Mouse (Mus musculus): ENCODE measurements at regions not wholly inside any gene's neighbourhood (a gene's known extent, or its start where the extent isn't known, plus 50 kb on each side); places are given as distances from the start of the nearest gene placed in this dataset.

DNA sequence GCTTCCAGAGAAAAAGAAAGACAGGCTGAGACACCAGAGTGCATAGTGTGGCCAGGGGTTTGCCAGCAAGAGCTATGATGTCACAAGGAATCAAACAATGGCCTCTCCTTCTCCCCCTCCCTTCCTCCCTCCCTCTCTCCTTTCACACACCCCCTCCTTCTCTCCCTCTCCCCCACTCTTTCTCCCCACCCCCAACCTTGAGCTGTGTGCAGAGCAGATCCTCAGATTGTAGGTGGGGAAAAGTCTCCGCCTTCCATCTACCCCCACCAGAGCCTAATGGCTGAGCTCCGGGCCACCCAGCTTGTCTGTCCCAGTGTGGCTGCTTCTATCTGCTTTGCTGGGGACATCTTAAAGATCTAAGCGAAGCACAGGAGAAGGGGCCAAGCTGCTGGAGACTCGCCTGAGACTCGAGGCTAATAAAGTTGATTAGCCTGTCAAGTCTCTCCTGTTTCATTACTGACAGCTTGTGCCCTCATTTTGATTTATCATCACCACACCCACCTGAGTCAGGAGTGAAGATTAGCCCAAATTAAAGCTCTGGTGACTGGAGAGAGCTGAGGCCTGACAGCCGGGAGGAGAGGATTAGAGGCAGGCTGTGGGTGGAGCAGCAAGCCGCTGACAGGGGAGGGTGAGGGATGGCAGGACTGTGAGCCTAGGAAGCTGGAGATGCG is 272.8 kb downstream of the Cbln1 start:
- Histone ChIP-seq H3K9ac (no peak overlapping the region), H3K36me3 (no peaks in the 10 kb centered on the region), H3K27me3 (no peaks in the 10 kb centered on the region), H3K4me3 (no peak overlapping the region), H3K4me2 (no peak overlapping the region), H3K27ac (no peak overlapping the region), H3K9me3 (replicated peaks) (no peaks in the 10 kb centered on the region), H3K4me1 (replicated peaks) (peaks cover 3% of the 10 kb centered on the region; the same call in 1 of the 2 replicates)
- no peak for ATAC-seq (replicated peaks; ENCODE audit: insufficient number of reproducible peaks, insufficient read depth, low FRiP score, low read depth)
- WGBS = 12% methylated on average over 8 of the region's 8 CpGs

DNA sequence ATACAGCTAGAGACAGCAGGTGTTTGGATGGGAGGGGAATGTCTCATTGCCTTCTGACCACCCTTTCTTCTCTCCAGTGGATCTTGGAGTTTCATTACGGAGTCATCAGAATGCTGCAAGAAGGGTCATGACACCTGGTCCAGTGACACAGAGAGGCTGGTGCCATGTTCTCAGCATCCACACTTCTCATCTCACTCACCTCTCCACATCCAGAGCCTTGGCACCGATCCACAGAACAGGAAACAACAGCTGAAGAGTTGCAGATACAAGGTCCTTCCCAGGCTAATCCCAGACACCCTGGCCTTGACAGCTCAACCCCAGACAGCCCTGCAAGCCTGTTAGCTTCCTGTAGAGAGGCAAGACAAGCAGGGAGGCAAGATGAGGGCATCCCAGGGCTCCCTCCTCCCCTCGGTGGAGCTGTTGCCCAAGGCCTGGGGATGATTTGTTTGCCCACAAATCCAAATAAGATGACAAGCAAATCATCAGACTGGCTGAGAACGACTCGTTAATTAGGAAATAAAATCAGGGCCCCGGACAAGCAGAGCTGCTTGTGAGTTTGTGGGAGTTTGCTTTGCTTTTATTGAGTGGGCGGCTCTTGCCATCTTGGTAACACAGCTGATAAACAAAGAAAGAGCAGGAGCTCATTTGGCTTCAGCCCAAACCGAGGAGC is 274.4 kb downstream of the Cbln1 start:
- no peak overlapping the region for H3K9ac ChIP-seq
- no peak; the same call in 1 of the 2 replicates for ATAC-seq (replicated peaks; ENCODE audit: insufficient number of reproducible peaks, insufficient read depth, low FRiP score, low read depth)

DNA sequence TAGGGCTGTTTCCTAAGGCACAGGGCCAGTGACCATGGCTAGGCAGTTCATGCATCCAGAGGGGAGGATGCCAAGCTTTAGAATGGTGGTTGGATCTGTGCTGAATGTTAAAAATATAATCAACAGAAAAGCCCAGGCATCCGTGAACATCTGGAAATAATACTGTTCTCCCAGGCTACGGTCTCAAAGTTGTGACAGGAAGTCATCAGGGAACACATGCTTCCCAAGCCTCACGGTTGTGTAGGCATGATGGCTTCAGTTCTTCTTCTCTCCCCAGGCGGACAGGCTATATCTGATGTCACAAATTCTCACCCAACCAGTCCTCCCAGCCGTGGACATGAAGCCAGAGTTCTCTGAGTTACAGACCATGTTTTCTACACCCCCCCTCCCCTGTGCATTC is 275.4 kb downstream of the Cbln1 start:
- no peak for ATAC-seq (replicated peaks; ENCODE audit: insufficient number of reproducible peaks, insufficient read depth, low FRiP score, low read depth)
- peaks cover 3% of the 10 kb centered on the region; the same call in 1 of the 2 replicates for H3K4me1 ChIP-seq (replicated peaks)
- WGBS = 39% methylated on average over 5 of the region's 5 CpGs
- H3K9me3 ChIP-seq (replicated peaks) = no peaks in the 10 kb centered on the region
- H3K27ac ChIP-seq = no peak overlapping the region
- no peaks in the 10 kb centered on the region for H3K36me3 ChIP-seq
- H3K27me3 ChIP-seq = no peaks in the 10 kb centered on the region
- no peak overlapping the region for H3K9ac ChIP-seq
- no peak overlapping the region for H3K4me3 ChIP-seq
- no peak overlapping the region for H3K4me2 ChIP-seq

More for the DNA sequence above, 274.4 kb downstream of the Cbln1 start:
- Histone ChIP-seq H3K27ac (no peak overlapping the region), H3K4me1 (replicated peaks) (peaks cover 3% of the 10 kb centered on the region; the same call in 1 of the 2 replicates), H3K4me3 (no peak overlapping the region), H3K4me2 (no peak overlapping the region), H3K27me3 (no peaks in the 10 kb centered on the region), H3K36me3 (no peaks in the 10 kb centered on the region), H3K9me3 (replicated peaks) (no peaks in the 10 kb centered on the region)
- 35% methylated on average over 8 of the region's 8 CpGs for WGBS

DNA sequence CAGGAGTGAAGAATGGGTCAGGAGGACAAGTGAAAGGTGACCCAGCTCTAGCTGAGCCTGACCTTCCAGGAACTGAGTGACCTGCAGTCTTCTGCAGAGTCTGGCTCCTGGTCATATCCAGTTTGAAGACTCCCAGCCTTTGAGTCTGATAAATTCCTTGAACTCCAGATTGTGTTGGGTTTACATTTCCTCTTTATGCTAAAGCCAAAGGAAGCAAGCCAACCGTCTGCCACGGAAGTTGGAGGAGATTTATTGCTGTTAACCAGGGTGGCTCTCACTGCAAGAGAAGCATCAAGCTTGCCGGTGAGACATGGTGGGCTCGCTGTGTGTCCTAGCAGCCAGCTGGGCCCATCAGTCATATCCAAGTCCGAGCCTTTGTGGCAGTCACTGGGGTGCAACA is 276.4 kb downstream of the Cbln1 start:
- no peaks in the 10 kb centered on the region for H3K9me3 ChIP-seq (replicated peaks)
- H3K27ac ChIP-seq = no peak overlapping the region
- ATAC-seq (replicated peaks; ENCODE audit: insufficient number of reproducible peaks, insufficient read depth, low FRiP score, low read depth) = no peak
- H3K36me3 ChIP-seq = no peaks in the 10 kb centered on the region
- no peak overlapping the region for H3K9ac ChIP-seq
- peaks cover 3% of the 10 kb centered on the region; the same call in 1 of the 2 replicates for H3K4me1 ChIP-seq (replicated peaks)
- no peak overlapping the region for H3K4me2 ChIP-seq
- no peaks in the 10 kb centered on the region for H3K27me3 ChIP-seq
- no peak overlapping the region for H3K4me3 ChIP-seq
- WGBS = 62% methylated on average over 5 of the region's 5 CpGs

DNA sequence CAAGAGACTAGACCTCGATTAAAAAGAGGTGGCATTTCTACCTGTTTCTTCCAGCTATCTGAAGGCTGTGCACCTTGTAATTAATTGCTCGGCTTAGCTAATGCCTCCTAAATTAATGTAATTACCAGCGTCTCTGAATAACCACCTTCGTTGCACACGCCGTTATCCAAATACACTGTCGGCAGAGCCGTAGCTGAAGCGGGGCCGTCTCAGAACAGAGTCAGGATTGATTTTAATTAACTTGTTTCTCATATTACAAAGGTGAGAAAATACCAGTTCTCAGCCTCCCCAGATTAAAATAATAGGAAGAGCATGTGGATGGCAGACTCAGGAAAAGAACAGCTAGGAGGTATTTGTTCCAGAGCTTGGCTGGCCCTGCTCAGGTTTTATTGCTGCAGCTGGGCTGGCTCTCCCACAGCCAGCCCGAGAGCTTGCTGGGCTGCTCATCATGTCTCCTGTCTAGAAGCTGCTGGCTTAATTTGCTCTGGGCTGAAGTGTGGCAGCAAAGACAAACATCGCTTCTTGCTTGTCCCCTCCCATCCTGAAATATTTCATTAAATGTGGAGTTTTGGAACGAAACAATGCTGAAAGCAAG is 282.5 kb downstream of the Cbln1 start:
- ATAC-seq (replicated peaks; ENCODE audit: insufficient number of reproducible peaks, insufficient read depth, low FRiP score, low read depth) = no peak
- H3K4me2 ChIP-seq = no peak overlapping the region
- 84% methylated on average over 13 of the region's 13 CpGs for WGBS
- no peaks in the 10 kb centered on the region for H3K4me1 ChIP-seq (replicated peaks)
- no peak overlapping the region for H3K4me3 ChIP-seq
- H3K36me3 ChIP-seq = no peaks in the 10 kb centered on the region
- no peaks in the 10 kb centered on the region for H3K27me3 ChIP-seq
- H3K9me3 ChIP-seq (replicated peaks) = no peaks in the 10 kb centered on the region
- no peak overlapping the region for H3K9ac ChIP-seq
- H3K27ac ChIP-seq = no peak overlapping the region

DNA sequence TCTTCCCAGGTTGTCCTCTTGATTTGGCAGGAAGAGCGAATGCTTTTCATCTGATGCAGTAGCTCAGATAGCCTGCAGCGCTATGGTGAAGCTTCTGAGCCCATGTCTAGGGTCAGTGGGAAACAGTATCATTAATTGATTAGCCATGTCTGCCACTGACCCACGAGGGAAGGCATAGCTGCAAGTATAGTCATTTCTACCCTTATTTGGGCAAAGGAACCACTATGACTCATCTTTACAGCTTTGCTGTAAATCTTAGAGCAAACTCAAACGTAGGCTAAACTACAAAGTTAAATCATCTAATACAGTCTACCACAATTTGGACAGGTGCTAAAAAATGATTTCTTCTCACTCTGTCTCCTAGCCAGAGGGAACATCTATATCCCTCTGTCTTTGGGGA is 289.5 kb downstream of the Cbln1 start:
- H3K4me1 ChIP-seq (replicated peaks) = no peaks in the 10 kb centered on the region
- H3K27ac ChIP-seq = no peak overlapping the region
- ATAC-seq (replicated peaks; ENCODE audit: insufficient number of reproducible peaks, insufficient read depth, low FRiP score, low read depth) = no peak
- H3K4me2 ChIP-seq = no peak overlapping the region
- H3K27me3 ChIP-seq = no peaks in the 10 kb centered on the region
- H3K9ac ChIP-seq = no peak overlapping the region
- H3K4me3 ChIP-seq = no peak overlapping the region
- WGBS = 54% methylated on average over 4 of the region's 4 CpGs
- no peaks in the 10 kb centered on the region for H3K9me3 ChIP-seq (replicated peaks)
- no peaks in the 10 kb centered on the region for H3K36me3 ChIP-seq

DNA sequence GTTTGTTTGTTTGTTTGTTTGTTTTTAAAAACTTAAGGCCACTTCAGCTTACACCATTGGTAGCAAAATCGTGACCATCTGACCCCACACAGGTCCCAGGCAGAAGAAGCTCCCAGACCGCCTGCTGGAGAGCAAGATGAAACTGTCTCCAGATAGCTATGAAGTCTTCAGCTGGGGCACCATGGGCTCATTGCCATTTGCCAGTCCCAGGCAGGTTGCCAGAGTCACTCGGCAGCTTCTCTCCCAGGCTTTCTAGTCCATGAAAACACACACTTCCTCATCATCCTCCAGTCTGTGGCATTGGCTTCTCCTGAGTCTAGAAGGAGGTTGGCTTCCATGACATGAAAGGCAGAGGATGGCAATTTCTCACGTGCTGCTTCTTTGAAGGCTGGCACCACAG is 293.5 kb upstream of the N4bp1 start:
- no peak for ATAC-seq (replicated peaks; ENCODE audit: insufficient number of reproducible peaks, insufficient read depth, low FRiP score, low read depth)
- Histone ChIP-seq H3K36me3 (no peaks in the 10 kb centered on the region), H3K4me2 (no peak overlapping the region), H3K27ac (no peak overlapping the region), H3K27me3 (no peaks in the 10 kb centered on the region), H3K4me1 (replicated peaks) (no peaks in the 10 kb centered on the region), H3K9ac (no peak overlapping the region), H3K9me3 (replicated peaks) (no peaks in the 10 kb centered on the region), H3K4me3 (no peak overlapping the region)
- 78% methylated on average over 4 of the region's 4 CpGs for WGBS

DNA sequence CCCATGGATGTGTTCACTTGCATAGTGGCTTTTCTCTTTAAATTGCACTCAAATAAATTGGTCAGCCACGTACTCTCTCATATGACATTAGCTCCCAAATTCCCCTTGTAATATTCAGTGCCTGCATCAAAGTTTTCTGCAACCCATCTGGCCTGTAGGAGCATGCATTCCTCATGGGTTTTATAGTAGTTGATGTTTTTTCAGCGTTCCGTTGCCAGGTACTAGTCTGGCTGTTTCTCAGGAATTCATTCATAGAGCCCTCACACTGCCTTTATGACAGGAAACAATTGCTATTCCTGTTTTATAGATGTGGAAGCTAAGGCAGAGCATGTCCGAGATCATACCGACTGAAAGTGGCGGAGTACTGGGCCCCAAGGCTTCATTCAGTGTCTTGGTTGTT is 292.6 kb upstream of the N4bp1 start:
- no peaks in the 10 kb centered on the region for H3K27me3 ChIP-seq
- no peak overlapping the region for H3K4me3 ChIP-seq
- 80% methylated on average over 6 of the region's 6 CpGs for WGBS
- H3K4me2 ChIP-seq = no peak overlapping the region
- H3K9ac ChIP-seq = no peak overlapping the region
- H3K27ac ChIP-seq = no peak overlapping the region
- ATAC-seq (replicated peaks; ENCODE audit: insufficient number of reproducible peaks, insufficient read depth, low FRiP score, low read depth) = no peak
- no peaks in the 10 kb centered on the region for H3K36me3 ChIP-seq
- no peaks in the 10 kb centered on the region for H3K9me3 ChIP-seq (replicated peaks)
- H3K4me1 ChIP-seq (replicated peaks) = no peaks in the 10 kb centered on the region

DNA sequence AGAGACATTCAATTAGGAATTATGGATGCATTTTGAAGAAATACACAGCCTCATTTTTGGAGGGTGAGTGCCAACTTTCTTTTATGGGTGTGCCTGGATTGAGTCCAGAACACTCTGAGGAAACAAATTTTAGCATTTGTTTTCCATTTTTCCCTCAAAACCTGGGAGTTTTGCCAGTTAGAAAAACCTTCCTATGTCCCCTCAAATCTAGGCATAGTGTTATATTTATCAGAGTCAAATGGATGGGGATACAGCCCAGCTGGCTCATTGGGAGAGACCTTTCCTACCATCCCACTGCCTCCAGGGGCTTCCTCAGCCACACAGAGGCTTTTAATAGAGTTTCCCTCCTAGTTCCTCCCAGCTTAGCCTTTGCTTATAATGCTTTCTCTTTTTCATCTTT is 290.0 kb upstream of the N4bp1 start:
- H3K27me3 ChIP-seq = no peaks in the 10 kb centered on the region
- H3K9ac ChIP-seq = no peak overlapping the region
- H3K9me3 ChIP-seq (replicated peaks) = no peaks in the 10 kb centered on the region
- no peaks in the 10 kb centered on the region for H3K36me3 ChIP-seq
- ATAC-seq (replicated peaks; ENCODE audit: insufficient number of reproducible peaks, insufficient read depth, low FRiP score, low read depth) = no peak
- no peaks in the 10 kb centered on the region for H3K4me1 ChIP-seq (replicated peaks)
- no peak overlapping the region for H3K27ac ChIP-seq
- no peak overlapping the region for H3K4me3 ChIP-seq
- no peak overlapping the region for H3K4me2 ChIP-seq

DNA sequence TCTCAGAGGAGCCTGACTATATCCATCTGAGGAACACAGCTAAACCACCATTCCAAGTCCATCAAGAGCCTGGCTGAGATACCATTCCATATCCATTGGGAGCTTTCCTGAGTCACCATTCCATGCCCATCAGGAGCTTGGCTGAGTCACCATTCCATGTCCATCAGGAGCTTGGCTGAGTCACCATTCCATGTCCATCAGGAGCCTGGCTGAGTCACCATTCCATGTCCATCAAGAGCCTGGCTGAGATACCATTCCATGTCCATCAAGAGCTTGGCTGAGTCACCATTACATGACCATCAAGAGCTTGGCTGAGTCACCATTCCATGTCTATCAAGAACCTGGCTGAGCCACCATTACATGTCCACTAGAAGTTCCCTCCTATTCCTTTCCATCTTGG is 288.7 kb upstream of the N4bp1 start:
- no peak overlapping the region for H3K9ac ChIP-seq
- no peaks in the 10 kb centered on the region for H3K36me3 ChIP-seq
- no peaks in the 10 kb centered on the region for H3K4me1 ChIP-seq (replicated peaks)
- H3K4me2 ChIP-seq = no peak overlapping the region
- H3K27ac ChIP-seq = no peak overlapping the region
- H3K27me3 ChIP-seq = no peaks in the 10 kb centered on the region
- no peak overlapping the region for H3K4me3 ChIP-seq
- ATAC-seq (replicated peaks; ENCODE audit: insufficient number of reproducible peaks, insufficient read depth, low FRiP score, low read depth) = no peak
- no peaks in the 10 kb centered on the region for H3K9me3 ChIP-seq (replicated peaks)

DNA sequence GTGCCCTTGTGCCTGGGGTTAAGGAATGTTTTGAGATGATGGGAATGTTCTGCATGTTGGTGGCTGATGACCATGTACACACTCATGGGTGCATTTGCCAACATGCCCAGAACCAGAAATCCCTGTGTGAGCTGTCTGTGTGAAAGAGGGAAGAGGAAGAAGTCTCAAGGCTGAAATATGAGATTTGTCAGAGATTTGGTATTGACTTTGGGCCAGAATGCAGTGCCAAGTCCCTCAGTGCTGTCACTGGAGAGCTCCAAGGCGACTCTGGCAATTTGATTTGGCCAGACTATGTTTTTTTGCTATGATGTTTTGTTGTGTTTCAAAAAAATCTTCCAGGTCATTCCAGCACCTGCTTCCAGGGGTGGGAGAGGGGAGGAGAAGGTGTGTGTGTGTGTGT is 281.7 kb upstream of the N4bp1 start:
- no peak overlapping the region for H3K4me3 ChIP-seq

DNA sequence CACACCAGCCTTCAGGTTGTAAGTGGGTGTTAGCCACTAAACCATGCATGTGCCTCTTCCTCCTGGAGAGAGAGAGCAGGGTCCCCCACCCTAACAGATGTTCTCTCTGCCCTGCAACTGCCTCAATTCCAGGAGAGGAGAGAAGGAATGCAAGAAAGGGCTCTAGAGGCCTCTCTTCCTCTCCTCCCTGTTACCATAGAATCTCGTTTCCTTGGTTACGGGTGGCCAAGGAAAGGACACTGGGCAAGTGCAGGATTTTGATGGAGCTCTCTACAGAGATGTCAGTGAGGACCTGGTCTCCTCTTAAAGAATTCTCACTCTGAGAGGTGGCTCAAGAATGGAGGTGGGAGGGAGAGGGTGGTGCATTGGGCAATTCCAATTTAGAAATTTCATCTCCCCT is 275.4 kb upstream of the N4bp1 start:
- no peak overlapping the region for H3K9ac ChIP-seq
- no peak for ATAC-seq (replicated peaks; ENCODE audit: insufficient number of reproducible peaks, insufficient read depth, low FRiP score, low read depth)

More for the DNA sequence above, 281.7 kb upstream of the N4bp1 start:
- H3K9ac ChIP-seq = no peak overlapping the region
- no peak overlapping the region for H3K4me2 ChIP-seq
- ATAC-seq (replicated peaks; ENCODE audit: insufficient number of reproducible peaks, insufficient read depth, low FRiP score, low read depth) = no peak
- H3K27me3 ChIP-seq = no peaks in the 10 kb centered on the region
- no peaks in the 10 kb centered on the region for H3K36me3 ChIP-seq
- H3K4me1 ChIP-seq (replicated peaks) = no peaks in the 10 kb centered on the region
- no peak overlapping the region for H3K27ac ChIP-seq
- H3K9me3 ChIP-seq (replicated peaks) = no peaks in the 10 kb centered on the region
- WGBS = 61% methylated on average over 1 of the region's 1 CpGs

More for the DNA sequence above, 275.4 kb upstream of the N4bp1 start:
- Histone ChIP-seq H3K27ac (no peak overlapping the region), H3K4me3 (no peak overlapping the region), H3K9me3 (replicated peaks) (no peaks in the 10 kb centered on the region), H3K4me2 (no peak overlapping the region), H3K4me1 (replicated peaks) (no peaks in the 10 kb centered on the region), H3K27me3 (no peaks in the 10 kb centered on the region), H3K36me3 (no peaks in the 10 kb centered on the region)
- 81% methylated on average over 2 of the region's 2 CpGs for WGBS

Data from heart, embryonic 15.5 days (tissue).